Mouse (Mus musculus) embryonic fibroblast, embryonic 13.5 days (primary cell): ENCODE results near the gene Lgals9.

Experiments used
- CTCF ChIP-seq: IDR thresholded peaks from 2 replicates; pipeline ENCODE4 v1.5.1; 2011; ENCODE audit warnings: mild to moderate bottlenecking, control low read depth, low read length, moderate library complexity, borderline replicate concordance; ENCODE audit not compliant: insufficient read depth
- POLR2A ChIP-seq: IDR thresholded peaks from 2 replicates; pipeline ENCODE4 v1.6.1; 2011; ENCODE audit warnings: low read depth, mild to moderate bottlenecking, control low read depth, low read length, moderate library complexity

GRCm38 (mm10) chr11:78934727-78935126, 50.0 kb downstream of the Lgals9 start:
- TF ChIP-seq CTCF (no peak), POLR2A (no peak)
